Mouse (Mus musculus): ENCODE measurements around the gene Kctd20. TPM values are rescaled to one million over a fixed set of nuclear protein-coding genes. Genes with fewer than 3 reads are reported as not detected.

Gene Kctd20
- polyA plus RNA-seq, 1 experiment from 2014 or later: 118 TPM

DNA sequence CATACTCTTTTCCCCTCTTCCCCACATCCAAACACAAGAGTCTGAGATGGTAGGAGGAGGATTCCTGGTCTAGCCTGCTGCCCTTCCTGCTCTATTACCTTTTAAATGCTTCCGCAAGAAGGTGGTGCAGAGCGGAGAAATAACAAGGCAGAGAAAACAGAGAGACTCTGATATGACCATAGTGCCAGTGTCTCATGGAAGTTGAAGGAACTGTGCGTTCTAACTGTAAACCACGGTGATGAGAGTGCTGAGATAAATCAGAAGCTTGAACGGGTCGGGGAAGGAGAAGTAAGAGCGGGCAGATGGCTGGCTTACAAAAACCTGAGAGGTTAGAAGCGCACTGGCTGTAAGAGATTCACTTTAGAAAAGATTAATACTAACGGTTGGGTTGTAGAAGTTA lies 2.7 kb downstream of the Kctd20 start:
- ATAC-seq (ENCODE audit: insufficient read depth, low FRiP score, low TSS enrichment): no peak
- 94% methylated on average over 9 of the region's 9 CpGs for WGBS
- Histone ChIP-seq H3K9ac (ENCODE audit: low read length) (no peak overlapping the region), H3K9me3 (ENCODE audit: control insufficient read depth, low read length) (no peaks in the 10 kb centered on the region), H3K4me2 (ENCODE audit: low read depth) (no peak overlapping the region), H3K27ac (ENCODE audit: low read depth, low read length) (no peak overlapping the region), H3K4me1 (ENCODE audit: control insufficient read depth, insufficient read depth, low read length) (peaks cover 11% of the 10 kb centered on the region), H3K36me3 (ENCODE audit: control insufficient read depth, insufficient read depth, low read length) (no peaks in the 10 kb centered on the region; the same call in none of the 2 replicates), H3K4me3 (ENCODE audit: low read depth, low read length) (no peak overlapping the region), H3K27me3 (ENCODE audit: control insufficient read depth, insufficient read depth, low read length) (no peaks in the 10 kb centered on the region)
- DNase-seq (ENCODE audit: low spot score): no peak

DNA sequence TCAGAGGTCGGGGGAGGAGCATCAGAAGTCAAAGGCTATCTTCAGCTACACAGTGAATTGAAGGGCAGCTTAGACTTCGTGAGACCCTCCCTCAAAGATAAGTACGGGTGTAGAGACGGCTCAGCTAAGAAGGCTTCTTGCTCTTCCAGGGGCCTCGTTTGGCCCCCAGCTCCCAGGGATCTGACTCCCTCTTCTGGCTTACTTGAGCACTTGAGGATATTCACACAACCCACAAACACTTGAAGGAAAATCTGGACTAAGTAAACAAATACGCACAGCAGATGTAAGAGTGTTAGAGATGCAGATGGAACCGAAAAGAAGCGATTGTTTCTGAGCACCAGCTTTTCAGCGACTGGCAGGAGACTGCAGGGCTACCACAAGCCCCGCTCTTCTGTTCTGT lies 8.8 kb downstream of the Kctd20 start:
- Histone ChIP-seq H3K9me3 (ENCODE audit: control insufficient read depth, low read length) (no peaks in the 10 kb centered on the region), H3K27ac (ENCODE audit: low read depth, low read length) (no peak overlapping the region), H3K9ac (ENCODE audit: low read length) (no peak overlapping the region), H3K4me1 (ENCODE audit: control insufficient read depth, insufficient read depth, low read length) (no peaks in the 10 kb centered on the region), H3K4me2 (ENCODE audit: low read depth) (no peak overlapping the region), H3K4me3 (ENCODE audit: low read depth, low read length) (no peak overlapping the region), H3K36me3 (ENCODE audit: control insufficient read depth, insufficient read depth, low read length) (peaks cover 15% of the 10 kb centered on the region), H3K27me3 (ENCODE audit: control insufficient read depth, insufficient read depth, low read length) (no peaks in the 10 kb centered on the region)
- WGBS: 87% methylated on average over 10 of the region's 10 CpGs
- DNase-seq (ENCODE audit: low spot score): no peak
- ATAC-seq (ENCODE audit: insufficient read depth, low FRiP score, low TSS enrichment): no peak

DNA sequence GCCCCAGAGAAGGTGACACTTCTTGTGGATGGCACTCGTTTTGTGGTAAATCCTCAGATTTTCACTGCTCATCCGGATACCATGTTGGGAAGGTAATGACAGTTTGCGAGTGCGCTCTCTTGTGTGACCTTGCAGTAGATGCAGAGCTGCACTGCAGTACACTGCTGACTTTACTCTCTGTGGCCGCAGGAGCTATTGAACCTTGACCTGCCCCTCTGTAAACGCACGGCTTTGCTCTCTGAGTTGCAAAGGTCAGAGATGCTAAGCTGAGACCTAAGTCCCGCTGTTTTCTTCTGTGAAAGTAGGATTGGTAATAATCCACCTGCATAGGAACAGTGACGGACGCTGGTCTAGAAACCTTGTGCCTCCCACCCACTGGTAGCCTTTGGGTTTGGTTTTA lies 9.8 kb downstream of the Kctd20 start:
- no peaks in the 10 kb centered on the region for H3K9me3 ChIP-seq (ENCODE audit: control insufficient read depth, low read length)
- no peaks in the 10 kb centered on the region for H3K27me3 ChIP-seq (ENCODE audit: control insufficient read depth, insufficient read depth, low read length)
- H3K4me3 ChIP-seq (ENCODE audit: low read depth, low read length): no peak overlapping the region
- DNase-seq (ENCODE audit: low spot score) (no peak), ATAC-seq (ENCODE audit: insufficient read depth, low FRiP score, low TSS enrichment) (no peak)
- H3K4me1 ChIP-seq (ENCODE audit: control insufficient read depth, insufficient read depth, low read length): no peaks in the 10 kb centered on the region
- H3K27ac ChIP-seq (ENCODE audit: low read depth, low read length): no peak overlapping the region
- peaks cover 19% of the 10 kb centered on the region for H3K36me3 ChIP-seq (ENCODE audit: control insufficient read depth, insufficient read depth, low read length)
- WGBS: 87% methylated on average over 10 of the region's 10 CpGs
- H3K4me2 ChIP-seq (ENCODE audit: low read depth): no peak overlapping the region
- no peak overlapping the region for H3K9ac ChIP-seq (ENCODE audit: low read length)

DNA sequence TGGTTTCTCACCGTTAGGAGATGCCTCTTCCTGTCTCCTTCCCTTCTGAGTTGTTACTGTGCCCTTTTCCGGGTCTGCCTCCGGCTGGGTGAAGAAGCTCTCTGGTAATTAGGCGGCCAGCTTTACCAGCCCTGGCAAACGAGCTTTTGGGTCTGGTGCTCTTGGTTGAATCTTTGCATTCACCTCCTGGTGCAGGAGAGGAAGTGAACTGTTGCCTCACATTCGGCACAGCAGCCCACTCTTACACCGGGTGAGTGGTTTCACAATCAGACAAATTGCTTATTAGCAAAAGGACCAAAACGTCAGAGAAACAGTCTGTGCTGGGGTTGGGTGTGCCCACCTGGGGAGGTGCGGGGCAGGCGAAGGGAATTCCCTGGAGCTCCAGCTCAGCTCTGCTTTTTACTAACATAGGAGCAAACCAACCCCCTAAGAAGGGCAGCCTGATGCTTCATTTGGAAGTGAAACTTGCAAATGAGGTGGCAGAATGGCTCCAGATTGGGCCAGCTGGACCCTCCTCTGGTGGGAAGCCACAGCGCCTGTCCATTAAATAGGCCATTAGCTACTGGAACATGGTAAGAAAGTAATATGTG lies 15.4 kb downstream of the Kctd20 start:
- no peak overlapping the region for H3K4me3 ChIP-seq (ENCODE audit: low read depth, low read length)
- H3K4me1 ChIP-seq (ENCODE audit: control insufficient read depth, insufficient read depth, low read length): no peaks in the 10 kb centered on the region
- H3K27ac ChIP-seq (ENCODE audit: low read depth, low read length): no peak overlapping the region
- H3K9me3 ChIP-seq (ENCODE audit: control insufficient read depth, low read length): no peaks in the 10 kb centered on the region
- no peak overlapping the region for H3K4me2 ChIP-seq (ENCODE audit: low read depth)
- DNase-seq (ENCODE audit: low spot score) (no peak), ATAC-seq (ENCODE audit: insufficient read depth, low FRiP score, low TSS enrichment) (no peak)
- peaks cover 25% of the 10 kb centered on the region for H3K36me3 ChIP-seq (ENCODE audit: control insufficient read depth, insufficient read depth, low read length)
- no peaks in the 10 kb centered on the region for H3K27me3 ChIP-seq (ENCODE audit: control insufficient read depth, insufficient read depth, low read length)
- WGBS: 81% methylated on average over 11 of the region's 11 CpGs
- no peak overlapping the region for H3K9ac ChIP-seq (ENCODE audit: low read length)

DNA sequence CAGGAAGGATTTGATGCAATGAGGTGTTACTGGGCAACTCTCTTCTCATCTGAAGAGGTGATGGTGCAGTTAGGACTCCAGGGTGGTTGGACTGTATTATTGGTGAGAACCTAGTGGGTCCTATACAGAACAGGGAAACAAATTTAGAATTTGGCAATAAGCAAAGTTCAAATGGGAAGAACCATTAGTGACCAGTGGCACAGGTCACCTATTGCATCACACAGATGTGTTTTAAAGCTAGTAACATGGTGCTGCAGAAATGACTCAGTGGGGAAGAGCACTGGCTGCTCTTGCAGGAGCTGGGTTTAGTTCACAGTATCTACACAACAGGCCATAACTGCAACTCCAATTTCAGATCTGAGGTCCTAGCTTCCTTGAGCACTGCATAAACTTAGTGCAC lies 18.4 kb downstream of the Kctd20 start:
- Histone ChIP-seq H3K9ac (ENCODE audit: low read length) (no peak overlapping the region), H3K36me3 (ENCODE audit: control insufficient read depth, insufficient read depth, low read length) (peaks cover 34% of the 10 kb centered on the region), H3K27ac (ENCODE audit: low read depth, low read length) (no peak overlapping the region), H3K4me2 (ENCODE audit: low read depth) (no peak overlapping the region), H3K27me3 (ENCODE audit: control insufficient read depth, insufficient read depth, low read length) (no peaks in the 10 kb centered on the region), H3K4me1 (ENCODE audit: control insufficient read depth, insufficient read depth, low read length) (no peaks in the 10 kb centered on the region), H3K9me3 (ENCODE audit: control insufficient read depth, low read length) (no peaks in the 10 kb centered on the region), H3K4me3 (ENCODE audit: low read depth, low read length) (no peak overlapping the region)
- DNase-seq (ENCODE audit: low spot score) (no peak), ATAC-seq (ENCODE audit: insufficient read depth, low FRiP score, low TSS enrichment) (no peak)

DNA sequence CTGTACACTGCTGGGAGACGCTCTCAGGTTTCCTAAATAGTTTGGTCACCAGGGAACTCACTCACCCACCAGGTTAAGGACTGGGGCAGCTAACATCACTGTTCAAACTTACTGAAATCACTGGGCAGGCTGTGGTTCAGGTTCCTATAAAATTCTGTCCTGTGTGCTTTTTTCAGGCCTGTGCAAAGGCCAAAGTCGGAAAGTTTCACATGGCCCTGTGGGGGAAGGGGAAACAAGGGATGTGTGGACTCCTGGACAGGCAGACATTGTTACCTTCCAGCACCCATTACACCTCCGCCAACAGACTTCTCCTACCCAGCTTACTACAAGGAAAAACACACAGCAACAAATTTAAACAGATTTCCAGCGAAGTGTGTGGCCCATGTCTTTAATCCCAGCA lies 27.3 kb downstream of the Kctd20 start:
- H3K27ac ChIP-seq (ENCODE audit: low read depth, low read length): no peak overlapping the region
- H3K4me3 ChIP-seq (ENCODE audit: low read depth, low read length): no peak overlapping the region
- DNase-seq (ENCODE audit: low spot score) (no peak), ATAC-seq (ENCODE audit: insufficient read depth, low FRiP score, low TSS enrichment) (no peak)
- H3K27me3 ChIP-seq (ENCODE audit: control insufficient read depth, insufficient read depth, low read length): no peaks in the 10 kb centered on the region
- peaks cover 31% of the 10 kb centered on the region for H3K36me3 ChIP-seq (ENCODE audit: control insufficient read depth, insufficient read depth, low read length)
- WGBS: 91% methylated on average over 4 of the region's 4 CpGs
- no peaks in the 10 kb centered on the region for H3K9me3 ChIP-seq (ENCODE audit: control insufficient read depth, low read length)
- H3K9ac ChIP-seq (ENCODE audit: low read length): no peak overlapping the region
- H3K4me2 ChIP-seq (ENCODE audit: low read depth): no peak overlapping the region
- H3K4me1 ChIP-seq (ENCODE audit: control insufficient read depth, insufficient read depth, low read length): no peaks in the 10 kb centered on the region

DNA sequence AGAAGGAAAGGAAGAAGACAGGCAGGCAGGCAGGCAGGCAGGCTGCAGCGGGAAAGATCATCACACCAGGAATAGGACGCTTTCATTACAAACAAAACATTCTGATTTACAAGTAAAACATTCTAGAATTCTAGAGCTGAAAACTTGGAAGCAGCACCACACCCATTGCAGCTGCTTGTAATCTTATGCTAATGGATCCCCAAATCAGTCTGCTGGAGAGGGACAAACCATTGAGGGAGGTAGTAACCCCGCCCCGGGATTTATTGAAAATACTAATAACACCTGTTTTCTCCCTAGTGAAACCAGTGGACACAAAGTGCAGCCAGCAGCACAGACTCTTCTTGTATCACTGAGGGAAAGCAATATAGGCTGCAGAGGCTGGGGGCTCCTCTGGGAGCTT lies 29.3 kb downstream of the Kctd20 start:
- DNase-seq (ENCODE audit: low spot score) (no peak), ATAC-seq (ENCODE audit: insufficient read depth, low FRiP score, low TSS enrichment) (no peak)
- Histone ChIP-seq H3K4me3 (ENCODE audit: low read depth, low read length) (no peak overlapping the region), H3K27me3 (ENCODE audit: control insufficient read depth, insufficient read depth, low read length) (no peaks in the 10 kb centered on the region), H3K9ac (ENCODE audit: low read length) (no peak overlapping the region), H3K27ac (ENCODE audit: low read depth, low read length) (no peak overlapping the region), H3K36me3 (ENCODE audit: control insufficient read depth, insufficient read depth, low read length) (peaks cover 24% of the 10 kb centered on the region), H3K4me2 (ENCODE audit: low read depth) (no peak overlapping the region), H3K4me1 (ENCODE audit: control insufficient read depth, insufficient read depth, low read length) (no peaks in the 10 kb centered on the region), H3K9me3 (ENCODE audit: control insufficient read depth, low read length) (no peaks in the 10 kb centered on the region)
- WGBS: 80% methylated on average over 4 of the region's 4 CpGs

DNA sequence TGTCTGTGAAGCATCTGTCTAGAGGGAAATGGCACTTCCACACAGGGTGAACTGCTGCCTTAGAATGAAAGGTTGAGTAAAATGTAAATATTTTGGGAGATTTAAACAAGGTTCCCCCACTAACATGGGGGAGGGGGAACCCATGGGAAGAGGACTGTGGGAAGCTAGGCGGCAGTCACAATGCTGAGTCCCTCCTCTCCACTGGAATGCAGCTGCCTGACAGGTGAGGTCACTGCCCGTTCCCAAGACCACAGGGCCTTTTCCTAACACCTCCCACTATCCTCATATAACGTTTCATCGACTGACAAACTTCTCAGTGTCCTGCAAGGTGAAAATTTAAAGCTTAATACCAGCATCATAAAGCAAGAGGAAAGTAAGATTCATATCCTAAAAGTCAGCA lies 30.8 kb downstream of the Kctd20 start:
- no peaks in the 10 kb centered on the region for H3K9me3 ChIP-seq (ENCODE audit: control insufficient read depth, low read length)
- H3K4me3 ChIP-seq (ENCODE audit: low read depth, low read length): no peak overlapping the region
- no peaks in the 10 kb centered on the region for H3K27me3 ChIP-seq (ENCODE audit: control insufficient read depth, insufficient read depth, low read length)
- 52% methylated on average over 4 of the region's 4 CpGs for WGBS
- H3K36me3 ChIP-seq (ENCODE audit: control insufficient read depth, insufficient read depth, low read length): peaks cover 26% of the 10 kb centered on the region
- no peaks in the 10 kb centered on the region for H3K4me1 ChIP-seq (ENCODE audit: control insufficient read depth, insufficient read depth, low read length)
- ATAC-seq (ENCODE audit: insufficient read depth, low FRiP score, low TSS enrichment) (no peak), DNase-seq (ENCODE audit: low spot score) (no peak)
- no peak overlapping the region for H3K27ac ChIP-seq (ENCODE audit: low read depth, low read length)
- H3K9ac ChIP-seq (ENCODE audit: low read length): no peak overlapping the region
- no peak overlapping the region for H3K4me2 ChIP-seq (ENCODE audit: low read depth)

DNA sequence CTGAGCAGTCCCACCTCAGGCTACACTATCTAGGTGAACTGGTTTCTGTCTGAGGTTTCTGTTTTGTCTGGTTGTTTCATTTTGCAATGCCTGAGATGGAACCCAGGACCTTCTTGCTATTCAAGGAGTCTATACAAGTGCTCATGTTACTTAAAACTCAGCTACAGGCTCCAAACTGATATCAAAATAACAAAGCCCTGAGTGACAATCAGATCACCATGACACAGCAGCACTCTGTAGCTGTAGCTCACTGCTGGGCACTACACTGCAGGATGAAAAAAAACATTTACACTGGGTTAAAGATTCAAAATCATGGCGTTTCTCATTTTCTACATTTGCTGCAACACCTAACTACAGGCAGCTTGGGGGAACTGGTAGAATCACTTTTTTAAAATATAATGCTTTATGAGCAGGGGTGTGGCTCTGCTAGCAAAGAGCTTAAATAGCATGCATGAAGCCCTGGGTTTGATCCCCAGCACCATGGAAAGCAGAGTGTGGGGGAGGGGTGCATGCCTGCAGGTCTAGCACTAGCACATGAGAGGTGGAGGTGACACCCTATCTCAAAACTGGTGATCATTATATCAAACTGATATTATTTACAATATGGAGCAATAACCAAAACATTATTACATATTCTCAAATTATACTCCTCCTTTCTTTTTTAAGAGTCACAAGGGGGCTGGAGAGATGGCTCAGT lies 33.1 kb downstream of the Kctd20 start:
- Histone ChIP-seq H3K4me3 (ENCODE audit: low read depth, low read length) (no peak overlapping the region), H3K27ac (ENCODE audit: low read depth, low read length) (no peak overlapping the region), H3K4me2 (ENCODE audit: low read depth) (no peak overlapping the region), H3K4me1 (ENCODE audit: control insufficient read depth, insufficient read depth, low read length) (no peaks in the 10 kb centered on the region), H3K9me3 (ENCODE audit: control insufficient read depth, low read length) (no peaks in the 10 kb centered on the region), H3K9ac (ENCODE audit: low read length) (no peak overlapping the region), H3K36me3 (ENCODE audit: control insufficient read depth, insufficient read depth, low read length) (peaks cover 24% of the 10 kb centered on the region), H3K27me3 (ENCODE audit: control insufficient read depth, insufficient read depth, low read length) (no peaks in the 10 kb centered on the region)
- 76% methylated on average over 1 of the region's 1 CpGs for WGBS
- no peak for ATAC-seq (ENCODE audit: insufficient read depth, low FRiP score, low TSS enrichment)
- DNase-seq (ENCODE audit: low spot score): no peak

All from neural tube, embryonic 11.5 days (tissue).